Mouse (Mus musculus): ENCODE data around the gene Slc22a17. TPM values are rescaled to one million over a fixed set of nuclear protein-coding genes. Genes with fewer than 3 reads are reported as not detected.
"Not testable (repeated sequence)": the region's sequence is repeated elsewhere in the genome, so short reads cannot be mapped to it uniquely, and the experiment has no call there.

Slc22a17 gene
- polyA plus RNA-seq (2016; fragmentation: Nextera tagmentation; extraction: Ambion mirVana) = 42.1 and 52.4 TPM in 2 replicates

DNA sequence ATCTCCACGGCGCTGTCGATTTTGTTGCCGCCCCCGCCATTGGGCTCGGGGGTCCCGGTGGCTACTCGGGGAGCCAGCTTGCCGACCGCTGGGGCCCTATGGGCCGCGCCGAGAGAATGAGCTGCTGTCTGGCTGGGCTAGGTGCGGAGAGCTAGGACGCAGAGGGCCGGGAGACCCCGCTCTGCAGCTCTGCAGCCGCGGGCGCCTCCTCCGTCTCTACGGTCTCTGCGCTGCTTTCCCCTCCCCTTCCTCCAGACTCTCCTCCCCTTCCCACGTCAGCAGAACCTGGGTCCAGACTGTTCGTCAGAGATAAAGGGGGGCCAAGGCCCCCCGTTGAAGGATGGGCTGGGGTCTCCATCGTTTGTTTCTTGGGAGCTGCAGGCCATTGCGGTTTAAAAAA is at the start of gene Slc22a17:
Gene Slc22a17, minus strand, starts transcription at position 247 of the 400 bp plus-strand sequence.
- Histone ChIP-seq H3K27me3 (ENCODE audit: insufficient read depth, poor library complexity, severe bottlenecking) (no peaks in the 10 kb centered on the region), H3K4me1 (peaks cover 37% of the 10 kb centered on the region), H3K27ac (peak within 1 kb of the TSS; percentile 90), H3K36me3 (peaks cover 47% of the 10 kb centered on the region), H3K9me3 (no peaks in the 10 kb centered on the region), H3K4me3 (peak within 1 kb of the TSS; percentile 85)
- WGBS = 0% methylated on average over 28 of the region's 28 CpGs
- no peak for DNase-seq (ENCODE audit: low spot score)

GRCm38 (mm10) chr14:54962714-54963113 is 49.8 kb upstream of the Slc22a17 start:
- no peaks in the 10 kb centered on the region for H3K27me3 ChIP-seq (ENCODE audit: insufficient read depth, poor library complexity, severe bottlenecking)
- peak overlapping the region; percentile 82 for H3K27ac ChIP-seq
- DNase-seq (ENCODE audit: low spot score) = no peak
- peaks cover 64% of the 10 kb centered on the region for H3K36me3 ChIP-seq
- peak overlapping the region; percentile 64 for H3K4me3 ChIP-seq
- WGBS = 68% methylated on average over 7 of the region's 7 CpGs
- H3K9me3 ChIP-seq = no peaks in the 10 kb centered on the region
- peaks cover 47% of the 10 kb centered on the region for H3K4me1 ChIP-seq

GRCm38 (mm10) chr14:54961487-54961886 is 48.6 kb upstream of the Slc22a17 start:
- DNase-seq (ENCODE audit: low spot score) = no peak
- H3K4me1 ChIP-seq = peaks cover 41% of the 10 kb centered on the region
- no peaks in the 10 kb centered on the region for H3K9me3 ChIP-seq
- H3K27me3 ChIP-seq (ENCODE audit: insufficient read depth, poor library complexity, severe bottlenecking) = no peaks in the 10 kb centered on the region
- H3K4me3 ChIP-seq = peak overlapping the region; percentile 64
- H3K36me3 ChIP-seq = peaks cover 76% of the 10 kb centered on the region
- H3K27ac ChIP-seq = peak overlapping the region; percentile 82
- WGBS = 65% methylated on average over 5 of the region's 5 CpGs

GRCm38 (mm10) chr14:54960769-54961168 is 47.8 kb upstream of the Slc22a17 start:
- DNase-seq (ENCODE audit: low spot score) = no peak
- H3K36me3 ChIP-seq = peaks cover 82% of the 10 kb centered on the region
- no peaks in the 10 kb centered on the region for H3K27me3 ChIP-seq (ENCODE audit: insufficient read depth, poor library complexity, severe bottlenecking)
- peak overlapping the region; percentile 64 for H3K4me3 ChIP-seq
- no peaks in the 10 kb centered on the region for H3K9me3 ChIP-seq
- H3K27ac ChIP-seq = peak overlapping the region; percentile 82
- 49% methylated on average over 10 of the region's 10 CpGs for WGBS
- peaks cover 44% of the 10 kb centered on the region for H3K4me1 ChIP-seq

- 79% methylated on average over 12 of the region's 12 CpGs for WGBS
- Histone ChIP-seq H3K4me1 (peaks cover 44% of the 10 kb centered on the region), H3K36me3 (peaks cover 87% of the 10 kb centered on the region)
Measured at GRCm38 (mm10) chr14:54959853-54960613, 47.1 kb upstream of the Slc22a17 start.

GRCm38 (mm10) chr14:54959197-54959596 is 46.3 kb upstream of the Slc22a17 start:
- DNase-seq (ENCODE audit: low spot score) = no peak
- Histone ChIP-seq H3K4me1 (peaks cover 44% of the 10 kb centered on the region), H3K27ac (no peak overlapping the region), H3K27me3 (ENCODE audit: insufficient read depth, poor library complexity, severe bottlenecking) (no peaks in the 10 kb centered on the region), H3K4me3 (peak overlapping the region; percentile 64), H3K36me3 (peaks cover 90% of the 10 kb centered on the region), H3K9me3 (no peaks in the 10 kb centered on the region)
- WGBS = 75% methylated on average over 3 of the region's 3 CpGs

More at GRCm38 (mm10) chr14:54959853-54960613, 47.1 kb upstream of the Slc22a17 start:
- not testable (repeated sequence) for H3K9me3 ChIP-seq; DNase-seq (ENCODE audit: low spot score); H3K27me3 ChIP-seq (ENCODE audit: insufficient read depth, poor library complexity, severe bottlenecking)
- Histone ChIP-seq H3K27ac (peak overlapping the region; percentile 82), H3K4me3 (peak overlapping the region; percentile 64)

- WGBS = 69% methylated on average over 4 of the region's 4 CpGs
- Histone ChIP-seq H3K36me3 (peaks cover 90% of the 10 kb centered on the region), H3K4me1 (peaks cover 44% of the 10 kb centered on the region), H3K27ac (peak overlapping the region; percentile 13), H3K4me3 (peak overlapping the region; percentile 64), H3K9me3 (no peaks in the 10 kb centered on the region), H3K27me3 (ENCODE audit: insufficient read depth, poor library complexity, severe bottlenecking) (no peaks in the 10 kb centered on the region)
- no peak for DNase-seq (ENCODE audit: low spot score)
Measured at GRCm38 (mm10) chr14:54958503-54958902, 45.6 kb upstream of the Slc22a17 start.

DNA sequence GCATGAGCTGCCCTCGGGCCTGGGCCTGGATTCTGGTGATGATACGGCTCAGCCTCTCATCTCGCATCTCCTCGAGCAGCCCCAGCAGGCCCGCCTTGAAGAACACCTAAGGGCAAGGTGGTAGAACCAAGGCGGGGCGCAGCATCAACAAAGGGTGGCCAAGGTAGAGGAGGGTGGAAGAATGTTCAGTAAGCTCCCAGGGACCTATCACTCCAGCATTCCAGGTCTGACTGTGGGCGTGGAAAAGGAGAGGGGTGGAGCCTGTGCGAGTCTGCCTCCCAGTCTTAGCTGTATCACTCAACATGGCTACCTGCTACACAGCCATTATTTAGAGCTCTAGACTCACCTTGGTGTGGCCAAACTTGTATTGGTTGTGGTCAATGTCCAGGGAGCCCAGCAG is 43.6 kb upstream of the Slc22a17 start:
- H3K27ac ChIP-seq = no peak overlapping the region
- peak overlapping the region; percentile 29; the same call in 1 of the 2 replicates for H3K4me3 ChIP-seq
- H3K4me1 ChIP-seq = peaks cover 31% of the 10 kb centered on the region
- DNase-seq (ENCODE audit: low spot score) = no peak
- peaks cover 92% of the 10 kb centered on the region for H3K36me3 ChIP-seq
- no peaks in the 10 kb centered on the region for H3K27me3 ChIP-seq (ENCODE audit: insufficient read depth, poor library complexity, severe bottlenecking)
- WGBS = 72% methylated on average over 9 of the region's 9 CpGs
- H3K9me3 ChIP-seq = no peaks in the 10 kb centered on the region

- Histone ChIP-seq H3K36me3 (peaks cover 88% of the 10 kb centered on the region), H3K27ac (no peak overlapping the region), H3K27me3 (ENCODE audit: insufficient read depth, poor library complexity, severe bottlenecking) (no peaks in the 10 kb centered on the region), H3K9me3 (no peaks in the 10 kb centered on the region), H3K4me1 (peaks cover 21% of the 10 kb centered on the region), H3K4me3 (no peak overlapping the region)
- WGBS = 70% methylated on average over 3 of the region's 3 CpGs
- no peak for DNase-seq (ENCODE audit: low spot score)
Measured at GRCm38 (mm10) chr14:54955481-54955880, 42.5 kb upstream of the Slc22a17 start.

DNA sequence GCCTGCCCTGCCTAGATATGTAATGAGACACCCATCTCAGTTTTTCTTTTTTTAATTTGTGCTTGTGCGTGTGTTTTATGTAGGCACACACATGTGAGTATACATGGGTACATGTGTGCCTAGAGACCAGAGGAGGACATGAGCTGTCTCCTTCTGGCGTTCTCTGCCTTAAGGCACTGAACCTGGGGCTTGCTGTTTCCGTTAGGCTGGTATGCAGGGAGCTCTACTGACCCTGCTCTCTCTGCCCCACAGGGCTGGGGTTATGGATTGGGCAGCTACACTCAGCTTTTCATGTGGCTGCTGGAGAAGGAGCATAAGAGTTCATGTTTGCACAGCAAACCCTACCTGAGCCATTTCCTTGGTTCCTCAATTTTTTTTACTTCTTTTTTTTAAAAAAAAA is 41.5 kb upstream of the Slc22a17 start:
- peaks cover 88% of the 10 kb centered on the region for H3K36me3 ChIP-seq
- DNase-seq (ENCODE audit: low spot score) = no peak
- H3K27me3 ChIP-seq (ENCODE audit: insufficient read depth, poor library complexity, severe bottlenecking) = no peaks in the 10 kb centered on the region
- H3K4me3 ChIP-seq = no peak overlapping the region
- no peak overlapping the region for H3K27ac ChIP-seq
- H3K9me3 ChIP-seq = no peaks in the 10 kb centered on the region
- WGBS = 72% methylated on average over 3 of the region's 3 CpGs
- peaks cover 13% of the 10 kb centered on the region; the same call in 1 of the 2 replicates for H3K4me1 ChIP-seq

GRCm38 (mm10) chr14:54953664-54954206 is 40.8 kb upstream of the Slc22a17 start:
- Histone ChIP-seq H3K9me3 (no peaks in the 10 kb centered on the region), H3K27me3 (ENCODE audit: insufficient read depth, poor library complexity, severe bottlenecking) (no peaks in the 10 kb centered on the region), H3K36me3 (peaks cover 88% of the 10 kb centered on the region), H3K4me1 (peaks cover 14% of the 10 kb centered on the region), H3K27ac (no peak overlapping the region), H3K4me3 (no peak overlapping the region)
- no peak for DNase-seq (ENCODE audit: low spot score)
- WGBS = 85% methylated on average over 8 of the region's 8 CpGs

DNA sequence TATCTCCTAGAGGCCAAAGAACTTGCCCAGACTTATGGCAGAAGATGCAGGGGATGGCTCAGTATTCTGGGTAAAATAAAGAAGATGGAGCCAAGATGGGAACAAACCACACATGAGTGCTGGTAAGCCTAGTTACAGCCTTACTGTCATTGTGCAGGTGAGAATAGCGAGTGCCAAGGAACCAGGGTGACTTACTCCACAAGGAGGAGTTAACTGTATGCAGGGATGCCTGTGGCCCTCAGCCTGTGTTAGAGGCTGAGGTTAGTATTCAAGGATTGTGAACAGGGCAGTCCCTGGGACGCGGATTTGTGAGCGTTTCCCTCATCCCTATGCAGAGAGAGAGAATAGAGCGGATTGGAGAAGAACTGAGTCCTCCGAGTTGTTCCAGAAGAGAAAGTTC is 38.7 kb upstream of the Slc22a17 start:
- no peak for DNase-seq (ENCODE audit: low spot score)
- 78% methylated on average over 6 of the region's 6 CpGs for WGBS
- Histone ChIP-seq H3K9me3 (no peaks in the 10 kb centered on the region), H3K4me3 (no peak overlapping the region), H3K27me3 (ENCODE audit: insufficient read depth, poor library complexity, severe bottlenecking) (no peaks in the 10 kb centered on the region), H3K36me3 (peaks cover 87% of the 10 kb centered on the region), H3K27ac (no peak overlapping the region), H3K4me1 (peaks cover 14% of the 10 kb centered on the region; the same call in 1 of the 2 replicates)

DNA sequence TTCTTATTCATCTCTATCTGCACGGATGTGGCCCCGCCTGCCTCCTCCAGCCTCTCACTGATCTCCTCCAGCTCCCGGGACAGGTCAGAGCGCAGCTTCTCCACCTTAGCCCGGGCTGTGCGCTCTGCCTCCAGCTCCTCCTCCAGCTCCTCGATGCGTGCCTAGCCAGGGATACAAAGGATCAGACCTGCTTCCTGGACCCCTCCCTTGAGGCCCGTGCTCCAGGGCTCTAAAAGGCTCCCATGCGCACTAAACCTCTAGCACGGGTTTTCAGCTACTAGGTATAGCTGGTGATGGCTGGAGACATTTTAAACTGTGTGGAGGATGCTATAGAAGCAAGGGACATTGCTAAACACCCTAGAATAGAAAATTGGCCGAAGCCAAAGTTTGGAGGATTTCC is 37.6 kb upstream of the Slc22a17 start:
- no peak overlapping the region for H3K4me3 ChIP-seq
- no peaks in the 10 kb centered on the region for H3K27me3 ChIP-seq (ENCODE audit: insufficient read depth, poor library complexity, severe bottlenecking)
- no peaks in the 10 kb centered on the region for H3K9me3 ChIP-seq
- no peak for DNase-seq (ENCODE audit: low spot score)
- 52% methylated on average over 12 of the region's 12 CpGs for WGBS
- H3K4me1 ChIP-seq = peaks cover 14% of the 10 kb centered on the region; the same call in 1 of the 2 replicates
- H3K36me3 ChIP-seq = peaks cover 88% of the 10 kb centered on the region
- no peak overlapping the region for H3K27ac ChIP-seq
